Mouse (Mus musculus) stomach, postnatal 0 days (tissue): ENCODE data around the gene Tyms.

Experiments used
- CTCF ChIP-seq: IDR thresholded peaks from 2 replicates; pipeline ENCODE4 v1.5.1; 2016; ENCODE audit warnings: antibody characterized with exemption, low read depth, mild to moderate bottlenecking, moderate library complexity
- EP300 ChIP-seq: optimal IDR thresholded peaks from 2 replicates; pipeline ENCODE3; 2016; ENCODE audit warnings: antibody characterized with exemption

- TF ChIP-seq CTCF, result no peak; the same call in 1 of the 2 replicates
- TF ChIP-seq EP300, result no peak
These were observed 38.4 kb upstream of the Tyms start for GRCm38 (mm10) chr5:30111771-30112170.
